Mouse (Mus musculus) small intestine, adult 2 months (tissue): ENCODE data around the gene Abhd4.

Experiments
- CTCF ChIP-seq: fragments of 200-500 bp; IDR thresholded peaks from 2 replicates; pipeline ENCODE4 v1.5.1; 2012; ENCODE audit warnings: low read depth, mild to moderate bottlenecking, control low read depth, inconsistent platforms, low read length, moderate library complexity, mixed read lengths; ENCODE audit not compliant: insufficient replicate concordance, insufficient read length; ENCODE audit errors: extremely low read depth
- POLR2A ChIP-seq: fragments of 200-500 bp; IDR thresholded peaks from 2 replicates; pipeline ENCODE4 v1.6.1; 2012; ENCODE audit warnings: low read depth, mild to moderate bottlenecking, control low read depth, inconsistent platforms, low read length, moderate library complexity

- TF ChIP-seq CTCF, result no peak
- TF ChIP-seq POLR2A, result no peak
Measured at GRCm38 (mm10) chr14:54240542-54240941, 13.4 kb upstream of the Abhd4 start.
